Mouse (Mus musculus): ENCODE measurements around the gene Kdm6a. TPM values are rescaled to one million over a fixed set of nuclear protein-coding genes. Genes with fewer than 3 reads are reported as not detected.

Gene Kdm6a
- total RNA-seq, 2 experiments from 2014 or later: 60.1 to 96.8 TPM

Other genes with a start within 250 kb of the Kdm6a start
- not detected for gene Dusp21, start 16.7 kb upstream of the Kdm6a start, total RNA-seq (2021)

Measured in adrenal gland, postnatal 4 days (tissue).